Mouse (Mus musculus): Measurements from ENCODE around the gene Ssxb6. TPM values are rescaled to one million over a fixed set of nuclear protein-coding genes. Genes with fewer than 3 reads are reported as not detected.
"Not testable (repeated sequence)": the region's sequence is repeated elsewhere in the genome, so short reads cannot be mapped to it uniquely, and the experiment has no call there.

Ssxb6 gene
- polyA plus RNA-seq (2014; fragmentation: Nextera tagmentation; extraction: Ambion mirVana): not detected in 2 replicates

GRCm38 (mm10) chrX:8548155-8548554 lies at the start of gene Ssxb6:
Ssxb6 (minus strand) TSS chrX:8548255.
- WGBS: 76% methylated on average over 4 of the region's 4 CpGs
- H3K36me3 ChIP-seq (ENCODE audit: control insufficient read depth, insufficient read depth, low read length); ATAC-seq (ENCODE audit: low FRiP score); DNase-seq (ENCODE audit: low spot score); H3K9ac ChIP-seq (ENCODE audit: low read depth, low read length); H3K4me2 ChIP-seq (replicated peaks; ENCODE audit: low read depth, low read length); H3K4me1 ChIP-seq (replicated peaks; ENCODE audit: control insufficient read depth, insufficient read depth, low read length); H3K27ac ChIP-seq (ENCODE audit: low read depth, low read length); H3K9me3 ChIP-seq (ENCODE audit: control insufficient read depth, low read length); H3K27me3 ChIP-seq (ENCODE audit: control insufficient read depth, insufficient read depth, low read length); H3K4me3 ChIP-seq (ENCODE audit: low read depth, low read length): not testable (repeated sequence)

DNA sequence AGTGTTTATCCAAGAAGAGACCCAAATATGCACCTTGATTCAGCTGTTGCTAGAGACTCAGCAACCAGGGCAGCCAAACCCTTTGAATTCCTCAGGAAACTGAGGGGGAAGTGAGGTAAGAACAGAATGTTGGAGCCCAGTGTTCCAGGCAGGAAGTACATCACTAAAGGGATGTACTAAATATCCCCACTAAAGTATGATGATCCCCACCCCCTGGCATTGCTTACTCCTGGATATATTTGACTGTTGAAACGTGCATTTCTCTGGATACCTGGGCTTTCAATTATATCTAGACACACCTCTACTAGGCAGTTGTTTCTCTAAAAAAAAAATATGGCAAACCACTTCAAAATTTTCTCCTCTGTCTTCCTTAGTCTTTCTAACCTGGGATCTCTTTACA lies 43.7 kb upstream of the Ssxb6 start, which contains the start of gene Ssxb3:
Gene Ssxb3, minus strand, starts transcription at position 101 of the 400 bp plus-strand sequence.
- H3K9me3 ChIP-seq (ENCODE audit: control insufficient read depth, low read length); H3K4me3 ChIP-seq (ENCODE audit: low read depth, low read length); H3K4me2 ChIP-seq (replicated peaks; ENCODE audit: low read depth, low read length); H3K9ac ChIP-seq (ENCODE audit: low read depth, low read length); H3K27ac ChIP-seq (ENCODE audit: low read depth, low read length); H3K4me1 ChIP-seq (replicated peaks; ENCODE audit: control insufficient read depth, insufficient read depth, low read length); ATAC-seq (ENCODE audit: low FRiP score); H3K36me3 ChIP-seq (ENCODE audit: control insufficient read depth, insufficient read depth, low read length); DNase-seq (ENCODE audit: low spot score); H3K27me3 ChIP-seq (ENCODE audit: control insufficient read depth, insufficient read depth, low read length): not testable (repeated sequence)
- 42% methylated on average over 1 of the region's 1 CpGs for WGBS

DNA sequence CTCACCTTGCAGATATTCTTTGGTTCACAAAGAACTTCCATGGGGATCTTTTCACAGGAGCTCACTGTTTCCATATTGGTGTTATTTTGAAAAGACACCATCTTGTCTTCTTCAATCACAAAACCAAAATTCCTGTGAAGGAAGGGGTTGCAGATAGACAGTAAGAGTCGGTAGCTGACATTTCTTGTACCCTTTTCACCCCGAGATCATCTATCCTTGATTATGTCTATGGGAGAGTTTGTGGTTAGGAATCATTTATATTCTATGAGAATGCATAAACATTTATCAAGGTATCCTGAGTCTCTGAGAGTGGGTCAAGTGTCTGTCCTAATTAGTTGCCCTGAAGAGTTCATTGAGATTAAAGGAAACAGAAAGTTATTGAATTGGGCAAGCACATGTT lies 23.2 kb downstream of the Ssxb6 start, which contains the start of gene Gm14459:
Gene Gm14459, minus strand, starts transcription at position 101 of the 400 bp plus-strand sequence.
- Histone ChIP-seq H3K9me3 (ENCODE audit: control insufficient read depth, low read length) (no peaks in the 10 kb centered on the region), H3K9ac (ENCODE audit: low read depth, low read length) (no peak within 1 kb of the TSS), H3K4me2 (replicated peaks; ENCODE audit: low read depth, low read length) (no peak within 1 kb of the TSS), H3K4me3 (ENCODE audit: low read depth, low read length) (no peak within 1 kb of the TSS), H3K4me1 (replicated peaks; ENCODE audit: control insufficient read depth, insufficient read depth, low read length) (no peaks in the 10 kb centered on the region), H3K27me3 (ENCODE audit: control insufficient read depth, insufficient read depth, low read length) (no peaks in the 10 kb centered on the region), H3K36me3 (ENCODE audit: control insufficient read depth, insufficient read depth, low read length) (no peaks in the 10 kb centered on the region), H3K27ac (ENCODE audit: low read depth, low read length) (no peak within 1 kb of the TSS)
- DNase-seq (ENCODE audit: low spot score): no peak
- no peak for ATAC-seq (ENCODE audit: low FRiP score)
- 88% methylated on average over 2 of the region's 2 CpGs for WGBS

Other genes starting within 250 kb of the Ssxb6 start
- gene Ssxb10, start 220.8 kb downstream of the Ssxb6 start, polyA plus RNA-seq (2014; fragmentation: Nextera tagmentation; extraction: Ambion mirVana): not detected in 2 replicates
- not detected in 2 replicates for gene Ssxb9, start 181.3 kb downstream of the Ssxb6 start, polyA plus RNA-seq (2014; fragmentation: Nextera tagmentation; extraction: Ambion mirVana)
- gene Ssxb1, start 134.9 kb downstream of the Ssxb6 start, polyA plus RNA-seq (2014; fragmentation: Nextera tagmentation; extraction: Ambion mirVana): not detected in 2 replicates
- not detected in 2 replicates for gene Ssxb2, start 86.5 kb downstream of the Ssxb6 start, polyA plus RNA-seq (2014; fragmentation: Nextera tagmentation; extraction: Ambion mirVana)
- gene Gm14459, start 23.3 kb downstream of the Ssxb6 start, polyA plus RNA-seq (2014; fragmentation: Nextera tagmentation; extraction: Ambion mirVana): not detected in 2 replicates
- not detected in 2 replicates for gene Ssxb3, start 43.6 kb upstream of the Ssxb6 start, polyA plus RNA-seq (2014; fragmentation: Nextera tagmentation; extraction: Ambion mirVana)
- gene Ssxb8, start 142.6 kb upstream of the Ssxb6 start, polyA plus RNA-seq (2014; fragmentation: Nextera tagmentation; extraction: Ambion mirVana): not detected in 2 replicates
- gene Ssx9, start 200.2 kb upstream of the Ssxb6 start, polyA plus RNA-seq (2014; fragmentation: Nextera tagmentation; extraction: Ambion mirVana): not detected in 2 replicates

All from hindbrain, embryonic 11.5 days (tissue).